Mouse (Mus musculus) mesoderm, embryonic 11.5 days (tissue): ENCODE measurements at regions not wholly inside any gene's neighbourhood (a gene's known extent, or its start where the extent isn't known, plus 50 kb on each side); places are given as distances from the start of the nearest gene placed in this dataset.
"Not testable (repeated sequence)": the region's sequence is repeated elsewhere in the genome, so short reads cannot be mapped to it uniquely, and the experiment has no call there.

Experiments
- DNase-seq: peaks from one replicate; pipeline ENCODE4 v3.0.0-alpha.2; 2012; ENCODE audit warnings: low read depth, low spot score

DNA sequence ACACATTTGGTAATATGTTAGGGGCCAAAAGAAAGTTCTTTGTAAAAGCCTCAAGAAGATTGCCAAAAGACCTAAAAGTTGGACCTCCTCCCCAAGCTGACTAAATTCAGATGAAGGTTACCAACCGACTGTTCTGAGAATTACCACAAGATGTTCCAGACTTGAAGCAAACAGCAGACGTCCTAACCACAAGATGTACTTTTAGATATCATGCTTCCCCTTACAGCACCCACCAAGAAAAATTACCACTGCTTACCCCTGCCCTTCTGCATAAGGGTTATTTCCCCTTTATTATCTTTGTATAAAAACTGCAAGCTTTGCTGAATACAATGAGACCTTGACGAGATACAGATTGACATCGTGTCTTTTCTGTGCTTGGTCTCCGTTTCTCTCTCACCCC is 121.6 kb upstream of the Cst10 start:
- DNase-seq: no peak

DNA sequence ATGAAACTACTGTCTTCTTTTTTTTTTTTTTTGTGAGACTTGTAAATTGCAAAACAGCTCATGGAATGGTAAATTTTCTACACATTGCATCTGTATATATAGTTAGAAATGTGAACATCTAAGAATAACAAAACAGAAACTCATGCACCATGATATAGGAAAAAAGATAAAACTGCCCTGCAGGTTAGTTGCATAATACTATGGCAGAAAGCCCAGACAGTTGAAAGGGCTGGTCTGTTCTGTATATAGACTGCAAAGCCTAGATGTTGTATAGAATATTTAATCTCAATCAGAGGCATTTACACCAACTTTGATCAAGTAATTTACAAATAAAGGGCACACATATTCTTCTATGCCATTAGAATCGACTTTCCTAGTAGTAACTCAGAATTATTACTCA is 120.7 kb upstream of the Cst10 start:
- no peak for DNase-seq

DNA sequence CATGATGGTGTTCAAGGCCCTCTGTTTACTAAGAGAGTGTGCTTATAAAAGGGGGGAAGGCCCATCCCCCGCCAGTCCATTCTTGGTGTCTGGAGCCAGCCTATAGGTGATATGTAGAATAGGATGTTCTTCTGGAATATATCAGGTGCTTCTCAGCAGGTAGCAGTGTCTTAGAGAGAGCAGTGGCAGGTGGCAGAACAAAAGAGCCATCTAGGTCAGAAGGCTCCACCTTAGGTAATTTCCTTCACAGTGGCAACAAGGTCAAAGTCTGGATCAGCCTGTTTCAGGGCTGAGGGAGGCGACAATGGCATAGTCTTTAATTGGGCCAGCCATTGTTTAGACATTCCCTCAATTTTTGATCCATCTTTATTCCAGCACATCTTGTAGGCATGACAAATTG is 107.9 kb upstream of the Cst10 start:
- DNase-seq: not testable (repeated sequence)

DNA sequence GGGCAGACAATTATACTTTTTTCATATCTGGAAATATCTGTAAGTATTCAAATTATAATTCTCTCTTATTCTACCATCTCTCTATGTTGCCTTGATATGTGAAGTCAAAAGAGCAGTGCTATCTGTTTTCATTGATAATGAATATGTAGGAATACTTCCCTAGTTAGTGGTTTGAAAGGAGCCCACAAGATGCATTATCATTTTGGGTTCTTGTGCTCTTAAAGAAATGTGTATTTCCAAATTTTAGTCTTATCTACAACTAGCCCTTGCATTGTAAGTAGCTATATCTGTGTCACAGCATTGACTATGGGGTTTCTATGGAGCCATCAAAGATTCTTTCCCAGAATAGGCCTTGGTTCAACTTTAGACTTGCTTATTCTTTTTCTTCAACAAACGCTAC is 99.3 kb upstream of the Cst10 start:
- no peak for DNase-seq

DNA sequence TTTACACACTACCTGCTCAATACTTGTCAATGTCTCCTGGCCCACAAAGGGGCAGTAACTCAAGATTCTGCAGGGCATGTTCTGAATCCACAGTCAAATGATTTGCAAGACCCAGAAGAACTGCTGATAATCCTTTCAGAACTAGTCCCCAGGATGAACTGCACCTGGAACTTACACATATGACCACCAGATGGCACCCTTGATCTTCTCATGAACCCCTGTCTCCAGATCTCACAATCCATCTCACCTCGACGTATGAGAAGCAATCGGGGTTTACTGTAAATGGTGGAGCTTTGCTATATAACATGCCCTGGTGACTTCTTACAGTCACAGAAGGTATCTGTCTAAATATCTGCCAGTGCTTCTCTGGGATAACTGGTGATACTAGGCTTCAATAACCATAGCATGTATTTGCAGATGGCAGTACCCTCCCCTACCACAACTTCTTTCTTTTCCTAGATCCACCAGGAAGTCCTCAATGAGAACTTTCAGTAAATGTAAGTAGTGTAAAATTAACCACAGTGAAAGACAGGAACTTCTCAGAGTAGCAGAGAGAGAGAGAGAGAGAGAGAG is 54.5 kb upstream of the Cst10 start:
- DNase-seq: peak; percentile 76
